Mouse (Mus musculus): ENCODE measurements around the gene Gm42878.

Gene Gm42878

DNA sequence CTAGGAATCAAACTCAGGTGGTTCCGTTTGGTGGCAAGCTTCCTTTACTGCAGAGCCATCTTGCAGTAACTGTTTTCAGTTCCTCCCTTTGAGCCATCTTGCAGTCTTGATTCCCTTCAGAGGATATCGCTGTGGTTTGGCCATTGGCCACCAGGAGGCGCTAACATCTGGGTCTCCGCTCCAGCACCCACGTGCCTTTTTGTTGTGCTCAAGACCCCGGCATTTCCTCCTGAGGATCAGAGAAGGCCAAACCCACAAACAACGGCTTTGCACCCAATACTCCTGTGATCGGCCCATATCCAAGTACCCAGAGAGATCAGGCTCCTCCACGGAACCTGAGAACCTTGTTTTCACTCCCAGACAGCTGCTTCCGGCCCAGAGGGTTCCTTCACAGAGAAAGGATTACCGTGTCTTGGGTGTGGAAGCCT lies 19.2 kb upstream of the Gm42878 start:
- 9% methylated on average over 11 of the region's 11 CpGs for WGBS

DNA sequence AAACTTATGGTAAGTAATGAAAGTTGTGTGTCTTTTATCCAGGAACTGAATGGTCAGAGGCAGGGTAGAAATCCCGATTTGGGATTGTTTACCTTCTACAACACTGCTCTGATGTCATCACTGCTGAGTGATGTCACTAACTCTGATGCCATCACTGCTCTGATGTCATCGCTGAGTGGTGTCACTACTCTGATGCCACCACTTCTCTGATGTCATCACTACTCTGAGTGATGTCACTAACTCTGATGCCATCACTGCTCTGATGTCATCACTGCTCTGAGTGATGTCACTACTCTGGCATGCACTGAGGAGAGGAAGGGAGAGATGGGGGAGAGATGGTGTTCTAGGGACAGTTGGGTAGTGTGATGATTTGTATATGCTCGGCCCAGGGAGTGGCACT lies 17.2 kb upstream of the Gm42878 start:
- WGBS: 91% methylated on average over 3 of the region's 3 CpGs

- WGBS: 84% methylated on average over 7 of the region's 7 CpGs
Observed at GRCm38 (mm10) chr5:121549196-121549595, 3.9 kb upstream of the Gm42878 start.

DNA sequence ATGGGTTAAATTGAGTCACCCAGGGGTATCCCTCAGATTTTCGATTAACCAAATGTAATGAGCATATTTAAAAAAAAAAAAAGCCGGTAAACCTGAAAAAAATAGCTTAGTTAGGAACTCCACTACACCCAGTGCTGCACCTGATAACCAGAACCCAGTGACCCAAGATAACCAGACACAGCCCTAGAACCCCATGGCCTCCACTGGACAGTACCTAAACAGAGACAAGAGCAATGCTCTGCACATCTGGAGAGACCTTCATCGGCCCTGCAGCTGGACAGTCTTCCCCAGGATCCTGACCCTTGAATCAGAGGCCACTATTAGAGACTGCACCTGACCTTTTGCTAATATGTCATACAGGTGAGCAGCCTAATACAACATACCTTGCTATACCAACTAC lies 1.8 kb upstream of the Gm42878 start:
- 90% methylated on average over 3 of the region's 3 CpGs for WGBS

DNA sequence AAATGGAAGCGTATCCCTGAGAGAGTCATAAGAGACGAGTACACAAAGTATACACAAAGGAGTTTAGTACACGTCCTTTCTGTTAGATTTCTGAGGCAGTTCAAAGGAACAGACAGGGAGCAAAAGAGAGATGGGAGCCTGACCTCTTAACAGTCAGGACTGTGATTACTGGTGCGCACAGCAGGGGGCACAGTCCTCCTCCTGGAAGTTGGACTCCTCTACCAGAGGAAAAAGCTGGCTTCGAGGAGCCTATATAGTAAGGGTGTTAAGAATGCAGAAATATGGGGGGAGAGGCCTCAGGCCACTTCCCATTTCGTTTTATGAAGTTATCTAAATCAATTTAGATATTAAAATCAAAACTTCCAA lies 1.2 kb upstream of the Gm42878 start:
- 19% methylated on average over 6 of the region's 6 CpGs for WGBS

GRCm38 (mm10) chr5:121545793-121546529 lies 679 bp upstream of the Gm42878 start, which contains the start of gene Mapkapk5:
Gene Mapkapk5 (minus strand): TSS chr5:121545905.
- 1% methylated on average over 55 of the region's 55 CpGs for WGBS

DNA sequence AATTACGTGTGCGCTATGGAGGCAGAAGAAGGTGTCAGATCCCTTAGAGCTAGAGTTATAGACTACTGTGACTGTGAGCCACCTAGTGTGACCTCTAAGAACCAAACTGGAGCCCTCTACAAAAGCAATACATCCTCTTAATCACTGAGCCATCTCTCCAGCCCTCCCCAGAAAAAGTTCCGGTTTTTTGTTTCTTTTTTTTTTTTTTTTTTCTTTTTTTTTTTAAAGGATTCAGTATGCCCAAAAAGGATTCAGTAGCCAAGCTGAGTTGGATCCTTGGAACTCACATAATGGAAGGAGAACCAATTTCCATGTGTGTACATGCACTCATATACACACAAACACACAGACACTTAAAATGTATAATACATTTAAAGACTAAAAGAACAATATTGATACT lies 1.9 kb downstream of the Gm42878 start:
- 52% methylated on average over 3 of the region's 3 CpGs for WGBS

- WGBS: 62% methylated on average over 7 of the region's 7 CpGs
Observed at GRCm38 (mm10) chr5:121541235-121541634, 4.0 kb downstream of the Gm42878 start.

- WGBS: 85% methylated on average over 5 of the region's 5 CpGs
Observed at GRCm38 (mm10) chr5:121540066-121540465, 5.2 kb downstream of the Gm42878 start.

DNA sequence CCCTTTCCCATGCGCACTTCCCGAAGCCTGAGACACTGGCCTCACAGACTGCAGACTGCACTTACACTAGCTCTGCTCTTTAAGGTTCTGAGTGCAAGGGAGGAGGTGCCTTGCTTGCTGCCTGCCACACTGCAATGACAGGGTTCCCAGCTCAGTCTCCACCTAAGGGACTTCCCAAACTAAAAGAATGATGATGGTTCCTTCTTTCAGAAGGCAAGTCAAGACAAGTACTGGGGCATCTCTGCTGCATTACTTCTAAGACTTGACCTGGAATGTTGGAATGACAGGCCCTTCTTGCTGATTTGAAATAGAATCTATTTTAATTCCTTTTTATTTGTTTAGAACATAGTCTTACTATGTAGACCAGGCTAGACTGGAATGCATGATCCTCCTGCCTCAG lies 7.7 kb downstream of the Gm42878 start:
- 62% methylated on average over 2 of the region's 2 CpGs for WGBS

DNA sequence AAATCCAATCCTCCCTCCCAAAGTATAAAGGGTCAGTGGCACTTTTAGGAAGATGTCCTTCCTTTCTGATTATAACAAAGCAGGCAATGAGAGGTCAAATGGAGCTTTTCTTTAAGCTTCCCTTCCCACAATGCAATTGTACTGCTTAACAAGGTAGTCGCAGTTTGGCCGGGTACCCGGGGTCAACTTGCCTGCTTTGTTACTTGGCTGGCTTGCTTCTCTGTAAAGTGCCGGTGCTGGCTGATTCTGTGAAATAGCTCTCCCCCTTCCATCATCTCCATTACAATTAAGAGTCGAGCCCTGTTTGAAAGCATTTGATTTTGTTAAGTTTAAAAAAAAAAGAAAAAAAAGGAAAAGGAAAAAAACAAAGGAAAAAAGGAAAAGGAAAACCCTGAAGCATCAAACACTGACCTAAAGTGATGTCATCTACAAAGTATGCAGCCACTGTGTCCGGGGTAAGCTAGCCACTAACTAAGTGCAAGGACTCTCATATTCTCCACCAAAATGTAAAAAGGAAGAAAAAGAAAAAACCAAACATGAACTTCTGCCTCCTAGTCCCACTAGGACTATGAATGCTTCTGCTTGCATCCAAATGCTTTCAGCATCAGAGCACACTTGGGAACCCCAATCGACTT lies 8.2 kb downstream of the Gm42878 start:
- 45% methylated on average over 7 of the region's 7 CpGs for WGBS

DNA sequence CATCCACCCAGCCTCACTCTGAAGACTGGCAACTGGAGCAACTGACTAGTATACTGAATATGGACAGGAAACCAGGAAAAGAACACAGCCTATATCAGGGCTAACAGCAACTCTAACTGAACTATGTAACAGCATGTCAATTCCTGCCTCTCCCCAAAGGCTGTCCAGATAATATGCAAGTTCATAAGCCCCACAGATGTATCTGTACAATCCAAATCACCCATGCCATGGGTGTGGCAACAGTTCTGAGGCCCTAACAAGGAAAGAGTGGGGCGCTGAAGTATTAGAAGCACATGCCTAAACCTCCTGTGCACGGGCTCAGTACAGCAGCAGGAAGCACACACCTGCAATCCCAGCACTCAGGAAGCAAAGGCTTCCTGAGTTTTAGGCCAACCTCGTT lies 10.2 kb downstream of the Gm42878 start:
- WGBS: 87% methylated on average over 3 of the region's 3 CpGs

DNA sequence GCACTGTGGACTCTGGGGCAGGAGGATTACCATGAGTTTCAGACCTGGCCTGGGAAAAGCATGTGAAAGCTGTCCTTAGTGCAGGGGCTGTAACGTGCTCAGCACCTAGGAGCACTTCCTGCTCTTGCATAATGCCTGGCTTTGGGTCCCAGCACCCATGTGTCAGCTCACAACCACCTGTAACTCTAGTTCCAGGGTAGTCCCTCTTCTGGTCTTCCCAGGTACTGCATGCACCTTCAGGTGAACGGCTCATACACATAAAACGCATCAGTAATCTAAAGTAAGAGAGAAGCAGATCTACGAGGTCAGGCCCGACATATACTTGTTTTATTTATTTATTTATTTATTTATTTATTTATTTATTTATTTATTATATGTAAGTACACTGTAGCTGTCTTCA lies 10.8 kb downstream of the Gm42878 start:
- WGBS: 94% methylated on average over 5 of the region's 5 CpGs

- 65% methylated on average over 8 of the region's 8 CpGs for WGBS
Observed at GRCm38 (mm10) chr5:121526961-121527360, 18.3 kb downstream of the Gm42878 start.

GRCm38 (mm10) chr5:121526526-121526925 lies 18.8 kb downstream of the Gm42878 start:
- 76% methylated on average over 7 of the region's 7 CpGs for WGBS

GRCm38 (mm10) chr5:121525774-121526450 lies 19.4 kb downstream of the Gm42878 start:
- 78% methylated on average over 14 of the region's 14 CpGs for WGBS

- WGBS: 87% methylated on average over 11 of the region's 17 CpGs
Observed at GRCm38 (mm10) chr5:121519758-121520157, 25.5 kb downstream of the Gm42878 start.

DNA sequence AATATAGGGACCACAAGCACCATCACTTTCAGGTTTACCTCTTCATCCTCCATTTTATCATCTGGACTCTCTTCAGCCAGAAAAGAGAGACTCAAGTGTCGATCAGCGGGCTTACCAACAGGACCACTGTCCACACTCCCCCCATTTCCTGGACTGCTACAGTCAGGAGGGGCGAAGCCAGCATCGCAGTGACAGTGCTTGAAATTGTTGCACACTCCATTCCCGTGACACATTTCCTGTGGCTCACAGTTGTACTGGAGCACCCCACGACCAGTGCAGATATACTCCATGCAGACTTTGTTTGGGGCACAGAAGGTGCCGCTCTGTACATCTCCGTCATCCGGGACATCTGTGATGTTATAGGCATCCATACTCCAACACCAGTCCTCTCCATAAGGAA lies 26.3 kb downstream of the Gm42878 start:
- WGBS: 92% methylated on average over 9 of the region's 9 CpGs

GRCm38 (mm10) chr5:121510009-121510408 lies 35.3 kb downstream of the Gm42878 start:
- WGBS: 81% methylated on average over 7 of the region's 7 CpGs

DNA sequence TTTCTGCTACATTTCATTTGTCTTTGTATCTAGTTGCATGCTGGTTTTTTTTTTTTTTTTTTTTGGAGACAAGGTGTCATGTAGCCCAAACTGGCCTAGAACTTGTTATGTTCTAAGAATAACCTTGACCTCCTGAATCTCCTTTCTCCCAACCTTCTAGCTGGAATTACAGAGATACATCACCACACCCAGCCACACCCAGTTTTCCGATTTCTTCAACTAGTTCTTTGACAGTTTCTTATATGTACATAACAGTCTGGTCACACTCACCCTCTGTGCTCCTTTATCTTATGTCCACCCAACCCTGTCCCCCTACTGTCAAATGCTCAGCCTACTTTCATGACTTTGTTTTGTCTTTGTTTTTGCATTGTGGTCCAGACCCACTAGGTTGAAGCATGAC lies 38.4 kb downstream of the Gm42878 start:
- WGBS: 86% methylated on average over 1 of the region's 1 CpGs

GRCm38 (mm10) chr5:121503231-121503630 lies 42.1 kb downstream of the Gm42878 start, which contains the start of gene Adam1b:
Gene Adam1b (minus strand): TSS chr5:121503435.
- WGBS: 93% methylated on average over 3 of the region's 3 CpGs

GRCm38 (mm10) chr5:121501424-121501996 lies 43.8 kb downstream of the Gm42878 start:
- 70% methylated on average over 11 of the region's 17 CpGs for WGBS

All from cerebral cortex, adult 2 months (tissue).